Mouse (Mus musculus) right cerebral cortex, postnatal 10 days (tissue): ENCODE measurements at regions not wholly inside any gene's neighbourhood (a gene's known extent, or its start where the extent isn't known, plus 50 kb on each side); places are given as distances from the start of the nearest gene placed in this dataset.

Source experiments
- DNase-seq, 2 experiments: peaks; one replicate each; pipeline ENCODE4 v3.0.0; 2021; ENCODE audit warnings: low spot score in 2 of 2

- DNase-seq, result peak; percentile 59 to 79
Measured at GRCm38 (mm10) chr7:139741246-139741903, 57.8 kb upstream of the Cfap46 start.

DNA sequence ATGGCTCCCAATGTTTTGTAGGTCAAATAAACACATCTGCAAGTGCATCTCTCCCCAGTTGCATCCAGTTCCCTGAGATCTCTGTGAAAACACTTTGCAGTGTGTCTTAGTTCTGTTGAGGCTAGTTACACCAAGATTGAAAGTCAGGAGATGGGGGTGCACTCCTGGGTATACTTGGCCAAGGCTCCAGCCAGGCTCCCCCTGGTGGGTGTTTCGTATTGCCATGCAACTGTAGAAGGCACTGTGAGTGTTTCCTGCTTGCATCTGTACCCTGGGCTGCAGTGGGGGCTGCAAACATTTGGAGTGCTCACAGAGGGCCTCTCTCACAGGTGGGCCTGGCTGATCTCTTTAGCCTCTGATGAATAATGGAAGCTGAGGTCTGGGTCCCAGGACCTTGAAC is 63.2 kb upstream of the Cfap46 start:
- peak in 1 of 2 experiments; percentile 48 for DNase-seq

DNA sequence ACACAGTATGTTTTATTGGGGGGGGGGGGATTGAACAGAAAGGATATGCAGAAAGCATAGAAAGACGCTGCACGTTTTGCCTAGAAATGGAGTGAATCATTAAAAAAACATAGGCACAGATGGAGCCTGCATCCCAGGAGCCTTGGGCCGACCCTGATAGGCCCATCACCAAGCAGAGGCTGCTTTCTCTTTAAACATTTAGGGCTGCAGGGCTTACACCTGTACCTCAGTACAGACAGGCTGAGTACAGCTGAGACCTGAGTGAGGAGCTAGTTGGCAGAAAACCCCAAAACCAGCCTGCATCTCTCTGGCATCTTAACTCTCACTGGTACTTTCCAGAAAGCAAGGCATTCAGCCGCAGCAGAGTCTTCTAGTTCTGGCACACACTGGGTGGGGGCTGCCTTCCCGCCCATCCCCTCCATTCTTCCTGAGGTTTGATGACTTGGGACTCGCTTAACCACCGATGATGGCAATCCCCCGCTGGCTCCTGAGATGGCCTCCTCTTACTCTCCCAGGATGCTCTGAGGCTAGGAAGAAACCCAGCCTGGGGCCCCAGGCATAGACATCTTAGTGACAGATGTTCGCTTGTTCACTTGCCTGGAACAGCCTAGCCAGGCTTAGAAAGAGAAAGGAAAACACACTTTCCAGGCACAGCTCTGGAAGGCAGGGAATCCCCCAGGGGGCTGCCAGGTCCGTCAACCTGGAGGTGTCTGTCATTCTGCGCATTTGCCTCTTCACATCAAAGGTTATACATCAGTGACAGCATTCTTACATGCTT is 63.9 kb upstream of the Cfap46 start:
- no peak for DNase-seq

DNA sequence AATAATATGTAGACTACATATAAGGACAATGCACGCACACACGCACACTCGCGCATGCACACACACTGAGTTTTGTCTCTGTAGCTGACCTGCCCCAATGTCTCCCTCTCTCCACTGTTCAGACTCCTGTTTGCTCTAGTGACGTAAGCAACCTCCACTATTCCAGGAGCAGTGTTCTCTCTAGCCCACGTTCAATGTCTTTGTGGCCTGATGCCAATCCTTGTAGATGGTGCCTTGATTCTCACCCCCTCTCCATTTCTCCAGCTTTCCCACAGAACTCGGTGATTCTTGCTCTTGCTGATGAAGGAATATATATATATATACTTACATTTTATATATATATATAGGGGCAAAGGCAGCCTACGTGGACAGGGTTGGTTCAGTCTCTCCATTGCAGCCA is 71.4 kb upstream of the Cfap46 start:
- no peak for DNase-seq

- no peak for DNase-seq
Measured at GRCm38 (mm10) chr7:139762522-139762921, 71.5 kb upstream of the Adgra1 start.

GRCm38 (mm10) chr7:139763241-139763640 is 70.7 kb upstream of the Adgra1 start:
- no peak for DNase-seq

- no peak for DNase-seq
Measured at GRCm38 (mm10) chr7:139766296-139766695, 67.7 kb upstream of the Adgra1 start.

GRCm38 (mm10) chr7:139769167-139769566 is 64.8 kb upstream of the Adgra1 start:
- DNase-seq, result no peak

GRCm38 (mm10) chr7:139777243-139777642 is 56.7 kb upstream of the Adgra1 start:
- peak; percentile 58 to 62 for DNase-seq

DNA sequence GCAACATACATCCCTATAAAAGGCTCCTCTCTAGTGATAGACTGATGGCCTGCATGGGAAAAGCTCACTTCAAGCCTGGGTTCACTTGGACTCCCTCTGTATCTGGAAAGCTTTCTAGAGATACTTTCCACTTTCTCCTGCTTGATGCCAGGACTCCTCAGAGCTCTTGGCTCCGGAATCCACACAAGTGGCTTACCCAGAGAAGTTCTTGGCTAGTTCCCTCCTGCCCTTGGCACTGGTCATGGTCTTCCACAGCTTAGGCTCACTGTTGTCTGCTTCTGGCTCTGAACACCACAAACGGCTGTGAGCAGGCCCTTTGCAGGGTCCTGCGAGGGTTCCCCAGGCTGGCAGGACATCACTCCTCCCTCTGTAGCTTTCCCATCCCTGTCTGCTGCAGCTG is 54.1 kb upstream of the Adgra1 start:
- DNase-seq, result peak; percentile 67 to 70

GRCm38 (mm10) chr7:139781513-139781912 is 52.5 kb upstream of the Adgra1 start:
- no peak for DNase-seq
